Mouse (Mus musculus) limb, embryonic 14.5 days (tissue): Measurements from ENCODE around the gene Tada3. TPM values are rescaled to one million over a fixed set of nuclear protein-coding genes. Genes with fewer than 3 reads are reported as not detected.

Experiments used
- ATAC-seq: fragments of 200-750 bp; cut with Nextera tagmentation; 2 replicates; pipeline ENCODE4 v1.8.0; 2017; ENCODE audit warnings: low read depth, moderate number of reproducible peaks, moderate TSS enrichment; ENCODE audit not compliant: low FRiP score
- DNase-seq: peaks from one replicate; pipeline ENCODE4 v3.0.0-alpha.2; 2015; ENCODE audit warnings: low spot score
- H3K27ac ChIP-seq: fragments of 300-500 bp; sonication (generic); replicated peaks from 2 replicates; pipeline ENCODE4 v1.5.1; 2014; ENCODE audit warnings: low read depth, mild to moderate bottlenecking, low read length, moderate library complexity, mixed read lengths
- H3K27me3 ChIP-seq: fragments of 300-500 bp; sonication (generic); 2 replicates; pipeline ENCODE4 v1.6.1; 2014; ENCODE audit warnings: low read length, mixed read lengths; ENCODE audit not compliant: control insufficient read depth, insufficient read depth
- H3K36me3 ChIP-seq: fragments of 300-500 bp; sonication (generic); 2 replicates; pipeline ENCODE4 v1.6.1; 2014; ENCODE audit warnings: mild to moderate bottlenecking, low read length, moderate library complexity, mixed read lengths; ENCODE audit not compliant: control insufficient read depth, insufficient read depth
- H3K4me1 ChIP-seq: fragments of 300-500 bp; sonication (generic); 2 replicates; pipeline ENCODE4 v1.6.1; 2014; ENCODE audit warnings: antibody characterized with exemption, low read length, mixed read lengths; ENCODE audit not compliant: control insufficient read depth, insufficient read depth
- H3K4me2 ChIP-seq: fragments of 300-500 bp; sonication (generic); replicated peaks from 2 replicates; pipeline ENCODE4 v1.6.1; 2014; ENCODE audit warnings: low read depth, mild to moderate bottlenecking, low read length, moderate library complexity; ENCODE audit not compliant: severe bottlenecking
- H3K4me3 ChIP-seq: fragments of 300-500 bp; sonication (generic); replicated peaks from 2 replicates; pipeline ENCODE4 v1.5.1; 2014; ENCODE audit warnings: low read length
- H3K9ac ChIP-seq: fragments of 300-500 bp; sonication (generic); 2 replicates; pipeline ENCODE4 v1.6.1; 2014; ENCODE audit warnings: mild to moderate bottlenecking, low read depth, low read length, moderate library complexity; ENCODE audit not compliant: severe bottlenecking
- H3K9me3 ChIP-seq: fragments of 300-500 bp; sonication (generic); 2 replicates; pipeline ENCODE4 v1.6.1; 2016; ENCODE audit warnings: low read length; ENCODE audit not compliant: control insufficient read depth
- POLR2A ChIP-seq: fragments of 200-500 bp; IDR thresholded peaks from 2 replicates; pipeline ENCODE4 v1.8.0; 2012; ENCODE audit warnings: inconsistent platforms, mild to moderate bottlenecking, moderate library complexity, borderline replicate concordance; ENCODE audit not compliant: insufficient read depth, insufficient read length; ENCODE audit errors: extremely low read depth
- WGBS: fragments of 180-500 bp; shearing (Covaris S2); extraction: QIAGEN DNeasy Blood & Tissue Kit; methylation state at CpG from one replicate; pipeline ENCODE4 v1.1.7; 2014; 5-methylcytosine and 5-hydroxymethylcytosine counted together
- polyA plus RNA-seq, 2 experiments: library from polyadenylated mRNA; depleted of rRNA in 1 of 2; stranded (reverse) in 1 of 2; unstranded in 1 of 2; fragments of >200 nt; fragmentation: Nextera tagmentation in 1 of 2; extraction: Ambion mirVana in 1 of 2; gene quantifications; 2 replicates each; pipeline versions ENCODE4 v1.2.1 to v1.2.3; 2012 to 2014

Tada3 gene
- polyA plus RNA-seq, 2 experiments = 39.5 to 43.9 TPM

DNA sequence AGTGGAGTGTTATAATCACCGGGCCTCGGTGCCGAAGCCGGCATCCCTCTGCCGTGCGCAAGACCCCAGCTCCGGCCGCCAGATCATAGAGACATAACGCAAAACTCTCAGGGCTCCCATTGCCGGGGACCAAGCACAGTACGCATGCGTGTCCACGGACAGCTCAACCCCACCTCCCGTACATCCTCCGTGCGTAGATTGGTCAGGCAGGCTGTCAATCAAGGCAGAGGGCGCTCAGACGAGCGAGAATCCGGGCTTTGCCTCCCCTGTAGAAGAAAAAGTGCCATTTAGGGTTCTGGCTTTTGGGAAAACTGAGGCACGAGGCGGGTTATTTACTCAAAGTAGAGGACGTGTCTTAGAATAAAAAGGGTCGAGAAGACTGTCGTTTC lies 41.5 kb upstream of the Tada3 start, which contains the start of gene Rpusd3:
Rpusd3 (minus strand) TSS at position 142 of the 389 bp plus-strand sequence.
- WGBS = 2% methylated on average over 25 of the region's 25 CpGs
- Histone ChIP-seq H3K36me3 (peaks cover 15% of the 10 kb centered on the region), H3K9ac (peak within 1 kb of the TSS; percentile 72), H3K4me3 (peak within 1 kb of the TSS; percentile 69), H3K9me3 (no peaks in the 10 kb centered on the region), H3K4me2 (peak within 1 kb of the TSS; percentile 90), H3K27me3 (no peaks in the 10 kb centered on the region), H3K27ac (peak within 1 kb of the TSS; percentile 43; the same call in 1 of the 2 replicates), H3K4me1 (peaks cover 7% of the 10 kb centered on the region)
- ATAC-seq = peak; percentile 99
- TF ChIP-seq POLR2A = no peak
- peak; percentile 97 for DNase-seq

DNA sequence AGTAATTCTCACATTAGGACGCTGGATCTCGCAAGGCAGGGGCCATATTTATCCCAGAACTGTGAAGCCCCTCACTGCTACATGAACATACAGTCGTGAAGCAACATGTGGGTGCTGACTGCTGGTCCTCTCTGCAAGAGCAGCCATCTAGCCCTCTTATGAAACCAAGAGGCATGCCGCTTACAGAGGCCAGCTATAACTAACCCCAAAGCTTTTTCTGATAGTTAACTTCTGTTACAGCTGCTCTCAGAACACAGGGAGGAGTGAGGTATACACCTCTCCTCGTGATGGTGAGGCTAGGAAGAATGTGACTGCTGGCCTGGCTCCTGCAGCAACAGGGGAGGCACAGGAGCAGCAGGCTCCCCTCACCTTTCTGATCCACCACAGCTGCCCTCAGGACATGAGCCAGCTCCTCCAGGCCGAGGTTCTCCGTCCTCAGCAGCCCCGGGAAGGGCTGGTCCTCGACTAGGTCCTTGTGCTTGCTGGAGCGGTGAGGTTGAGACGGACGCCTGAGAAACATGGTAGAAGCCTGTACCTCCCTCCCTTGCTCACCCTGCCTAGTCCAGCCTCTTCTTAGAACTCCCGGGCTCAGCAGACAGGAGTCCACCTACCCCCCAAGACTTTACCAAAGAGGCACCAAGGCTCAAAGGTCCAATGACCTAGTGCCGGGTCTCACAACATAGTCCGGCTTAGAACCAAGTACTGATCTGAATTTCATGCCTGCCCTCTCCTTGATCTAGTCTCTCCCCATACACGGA lies 40.9 kb upstream of the Tada3 start:
- peaks cover 7% of the 10 kb centered on the region for H3K4me1 ChIP-seq
- peak overlapping the region; percentile 43; the same call in 1 of the 2 replicates for H3K27ac ChIP-seq
- H3K9me3 ChIP-seq = no peaks in the 10 kb centered on the region
- TF ChIP-seq POLR2A = no peak
- peak overlapping the region; percentile 90 for H3K4me2 ChIP-seq
- H3K36me3 ChIP-seq = peaks cover 19% of the 10 kb centered on the region
- 11% methylated on average over 16 of the region's 16 CpGs for WGBS
- DNase-seq (no peak), ATAC-seq (peak; percentile 53)
- H3K27me3 ChIP-seq = no peaks in the 10 kb centered on the region
- peak overlapping the region; percentile 72 for H3K9ac ChIP-seq
- peak overlapping the region; percentile 69 for H3K4me3 ChIP-seq

DNA sequence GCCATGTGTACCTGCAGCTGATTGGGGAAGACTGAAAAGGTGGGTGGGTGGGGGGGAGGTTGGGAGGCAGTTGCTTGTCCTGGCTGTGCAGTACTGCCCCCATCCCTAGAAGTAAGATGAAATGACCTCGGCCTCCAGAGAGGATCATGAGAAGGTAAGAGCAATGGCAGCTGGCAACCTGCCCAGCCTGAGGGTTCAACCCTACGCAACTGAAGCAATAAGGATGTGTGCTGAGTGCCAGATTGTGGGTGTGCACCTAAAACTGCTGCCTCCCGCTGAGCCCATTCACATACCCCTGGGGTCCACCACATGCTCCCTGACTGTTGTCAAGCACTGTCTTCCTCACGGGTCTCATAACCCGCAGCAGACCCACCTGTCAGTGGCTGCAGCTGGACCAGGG lies 38.7 kb upstream of the Tada3 start:
- TF ChIP-seq POLR2A = no peak
- no peak overlapping the region for H3K9ac ChIP-seq
- no peak overlapping the region for H3K4me3 ChIP-seq
- H3K27ac ChIP-seq = no peak overlapping the region
- ATAC-seq (no peak), DNase-seq (no peak)
- 84% methylated on average over 5 of the region's 5 CpGs for WGBS
- H3K27me3 ChIP-seq = no peaks in the 10 kb centered on the region
- peaks cover 7% of the 10 kb centered on the region for H3K4me1 ChIP-seq
- H3K4me2 ChIP-seq = no peak overlapping the region
- H3K9me3 ChIP-seq = no peaks in the 10 kb centered on the region
- peaks cover 21% of the 10 kb centered on the region for H3K36me3 ChIP-seq

DNA sequence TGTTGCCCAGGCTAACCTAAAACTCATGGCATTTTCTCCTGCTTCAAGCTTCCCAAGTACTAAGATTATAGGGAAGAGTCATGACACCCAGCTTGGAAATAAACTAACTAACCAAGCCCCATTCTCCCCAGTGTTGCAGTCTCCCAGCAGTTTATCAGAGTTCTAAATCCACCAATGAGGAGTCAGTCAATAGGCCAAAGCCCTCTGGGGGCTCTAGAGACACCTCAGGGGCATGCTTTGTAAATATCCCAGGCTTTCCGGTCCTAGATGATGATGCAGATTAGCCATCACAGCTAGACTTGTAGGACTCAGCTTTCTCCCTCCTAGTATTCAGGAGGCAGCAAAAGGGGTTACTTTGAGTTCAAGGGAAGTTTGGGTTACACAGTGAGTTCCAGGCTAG lies 32.3 kb upstream of the Tada3 start:
- 73% methylated on average over 1 of the region's 1 CpGs for WGBS
- Histone ChIP-seq H3K27me3 (no peaks in the 10 kb centered on the region), H3K4me1 (no peaks in the 10 kb centered on the region), H3K9me3 (no peaks in the 10 kb centered on the region), H3K36me3 (peaks cover 18% of the 10 kb centered on the region), H3K4me3 (no peak overlapping the region), H3K4me2 (no peak overlapping the region), H3K9ac (no peak overlapping the region), H3K27ac (no peak overlapping the region)
- DNase-seq = no peak
- no peak for ATAC-seq
- no peak for TF ChIP-seq POLR2A

DNA sequence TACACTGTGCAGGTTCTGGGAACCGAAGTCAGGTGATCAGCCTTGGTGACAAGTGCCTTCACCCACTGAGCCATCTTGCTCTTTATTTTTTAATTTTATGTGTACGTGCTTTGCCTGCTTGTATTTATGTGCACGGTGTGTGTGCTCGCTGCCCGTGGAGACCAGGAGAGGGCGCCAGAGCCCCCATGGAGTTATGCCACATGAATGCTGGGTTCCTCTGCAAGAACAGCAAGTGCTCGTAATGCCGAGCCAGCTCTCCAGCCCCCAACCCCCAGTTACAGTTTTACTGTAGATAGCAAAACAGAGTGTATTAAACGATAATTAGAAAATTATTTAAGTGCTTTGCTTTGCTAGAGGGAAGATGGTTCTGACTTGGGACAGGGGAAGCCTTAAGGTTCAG lies 29.0 kb upstream of the Tada3 start:
- Histone ChIP-seq H3K27me3 (no peaks in the 10 kb centered on the region), H3K36me3 (0 out of 2 replicates have a peak, but pooled peaks cover 7% of the 10 kb centered on the region), H3K4me2 (no peak overlapping the region), H3K4me3 (no peak overlapping the region), H3K9me3 (no peaks in the 10 kb centered on the region), H3K27ac (no peak overlapping the region), H3K4me1 (no peaks in the 10 kb centered on the region), H3K9ac (no peak overlapping the region)
- TF ChIP-seq POLR2A = no peak
- 79% methylated on average over 9 of the region's 9 CpGs for WGBS
- ATAC-seq (no peak), DNase-seq (no peak)
